Mouse (Mus musculus): ENCODE measurements around the gene Tmem268. TPM values are rescaled to one million over a fixed set of nuclear protein-coding genes. Genes with fewer than 3 reads are reported as not detected.

The Tmem268 gene
- polyA plus RNA-seq, 1 experiment = 6.9 TPM

DNA sequence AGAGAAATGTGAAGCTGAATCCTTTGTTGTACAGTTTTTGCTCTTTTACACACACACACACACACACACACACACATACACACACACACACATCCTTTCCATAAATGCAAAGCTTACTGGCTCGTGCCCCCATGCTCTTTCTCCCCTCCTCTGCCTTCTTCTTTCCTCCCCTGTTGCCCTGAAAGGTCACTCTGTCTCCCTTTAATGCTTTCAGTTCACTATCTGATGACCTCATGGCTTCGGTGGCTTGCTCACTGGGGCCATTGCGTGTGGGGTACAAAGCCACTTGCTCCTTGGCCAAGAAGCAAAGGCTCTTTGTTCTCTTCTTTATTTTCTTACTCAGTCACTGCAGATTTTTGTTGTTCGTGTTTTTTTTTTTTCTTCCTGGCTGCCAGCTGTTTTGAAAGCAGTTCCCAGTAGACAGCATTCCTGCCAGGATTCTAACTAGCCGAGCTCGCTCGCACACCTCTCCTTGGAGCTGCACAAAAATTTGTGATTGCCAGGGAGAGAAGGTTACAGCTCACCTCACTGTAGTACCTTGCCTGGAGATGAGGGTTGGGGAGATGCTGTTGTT lies 11.7 kb downstream of the Tmem268 start:
- TF ChIP-seq GATA1 (IDR thresholded peaks at IDR 0.05; ENCODE audit: low read length) = no peak

DNA sequence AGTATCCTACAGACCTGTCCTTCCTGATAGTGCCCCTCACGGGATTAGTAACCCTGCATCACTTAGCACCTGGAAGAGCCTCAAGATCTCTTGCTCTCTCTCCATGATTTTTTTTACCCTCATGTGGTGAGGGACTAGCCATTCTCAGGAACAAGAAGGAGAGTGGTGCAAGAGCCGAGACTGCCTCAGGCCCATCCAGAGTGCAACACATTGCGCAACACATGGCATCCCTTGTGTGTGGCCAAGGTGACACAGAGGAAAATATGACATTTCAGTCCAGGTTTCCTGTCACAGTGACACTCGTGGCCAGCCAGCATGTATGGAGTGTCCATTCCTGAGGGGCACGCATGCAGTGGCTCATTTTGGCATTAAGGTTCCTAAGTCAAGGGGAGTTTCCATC lies 14.0 kb downstream of the Tmem268 start:
- TF ChIP-seq GATA1 (IDR thresholded peaks at IDR 0.05; ENCODE audit: low read length) = no peak

DNA sequence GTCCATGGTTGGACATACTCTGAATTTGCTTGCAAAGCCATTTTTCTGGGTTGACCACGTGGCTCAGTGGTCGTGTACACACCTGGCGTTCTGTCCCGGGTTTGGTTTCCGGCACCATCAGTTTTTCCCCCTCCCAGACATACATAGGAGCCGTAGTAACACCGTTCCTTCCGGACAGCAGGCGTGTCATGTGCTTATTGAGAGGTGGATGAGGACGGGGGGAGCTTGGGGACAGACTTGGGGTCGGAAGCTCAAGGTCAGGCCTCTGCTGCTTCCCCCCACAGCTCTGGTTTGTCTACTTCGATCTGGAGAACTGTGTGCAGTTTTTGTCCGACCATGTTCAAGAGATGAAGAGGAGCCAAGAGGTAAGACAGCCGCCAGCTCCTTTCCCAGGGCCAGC lies 21.1 kb downstream of the Tmem268 start:
- no peak for TF ChIP-seq GATA1 (IDR thresholded peaks at IDR 0.05; ENCODE audit: low read length)

DNA sequence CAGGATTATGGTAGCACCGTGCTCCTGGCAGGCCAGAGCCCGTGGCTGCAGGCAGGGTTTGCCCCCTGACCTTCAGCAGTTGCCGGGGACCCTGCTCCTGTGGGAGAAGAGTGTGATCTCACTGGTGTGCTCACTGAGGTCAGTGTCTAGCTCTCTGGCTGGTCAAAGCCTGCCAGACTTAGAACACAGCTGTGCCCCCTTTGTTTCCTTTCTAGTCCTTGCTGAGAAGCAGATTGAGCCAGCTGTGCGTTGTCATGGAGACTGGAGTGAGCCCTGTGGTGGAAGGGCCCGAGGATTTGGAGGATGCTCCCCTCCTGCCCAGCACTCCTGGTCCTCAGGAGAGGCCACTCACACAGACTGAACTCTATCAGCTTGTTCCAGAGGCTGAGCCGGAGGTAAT lies 21.5 kb downstream of the Tmem268 start:
- TF ChIP-seq GATA1 (IDR thresholded peaks at IDR 0.05; ENCODE audit: low read length) = no peak

DNA sequence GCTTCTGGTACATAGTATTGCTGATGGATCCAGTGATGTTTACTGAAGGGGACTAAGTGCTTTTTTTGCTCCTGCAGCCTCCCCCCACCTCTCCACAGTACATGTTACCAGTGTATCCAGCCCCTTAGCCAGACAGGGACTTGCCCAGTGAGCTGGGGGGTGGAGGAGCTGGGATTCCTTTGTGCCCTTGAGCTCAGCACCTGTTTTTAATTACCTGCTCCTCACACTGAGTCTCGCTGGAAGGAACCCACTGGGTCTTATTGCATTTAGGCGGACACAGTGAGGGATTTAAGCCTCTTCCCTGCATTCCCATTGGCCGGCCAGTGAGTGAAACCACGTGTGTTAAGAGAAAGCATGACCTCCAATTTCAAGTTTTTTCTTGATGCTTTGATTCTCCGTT lies 24.0 kb downstream of the Tmem268 start:
- TF ChIP-seq GATA1 (IDR thresholded peaks at IDR 0.05; ENCODE audit: low read length) = no peak

DNA sequence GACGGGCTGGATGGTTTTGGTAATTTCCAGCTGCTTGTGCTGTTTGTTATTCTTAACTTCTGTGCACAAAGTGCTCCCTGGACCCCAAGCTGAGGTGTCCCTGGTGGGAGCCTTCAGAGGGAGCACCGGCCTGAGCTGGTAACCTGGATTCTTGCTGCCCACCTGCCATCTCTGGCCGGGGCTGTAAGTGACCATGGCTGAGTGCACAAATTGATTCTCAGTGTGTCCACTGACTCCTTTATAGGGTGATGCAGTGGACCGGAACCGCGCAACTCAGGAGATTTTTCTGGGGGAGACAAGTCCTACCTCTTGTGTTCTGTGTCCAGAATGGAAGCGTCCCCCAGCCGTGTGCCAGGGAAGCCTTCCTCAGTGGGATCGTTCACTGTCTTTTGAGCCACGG lies 26.6 kb downstream of the Tmem268 start:
- TF ChIP-seq GATA1 (IDR thresholded peaks at IDR 0.05; ENCODE audit: low read length) = no peak

DNA sequence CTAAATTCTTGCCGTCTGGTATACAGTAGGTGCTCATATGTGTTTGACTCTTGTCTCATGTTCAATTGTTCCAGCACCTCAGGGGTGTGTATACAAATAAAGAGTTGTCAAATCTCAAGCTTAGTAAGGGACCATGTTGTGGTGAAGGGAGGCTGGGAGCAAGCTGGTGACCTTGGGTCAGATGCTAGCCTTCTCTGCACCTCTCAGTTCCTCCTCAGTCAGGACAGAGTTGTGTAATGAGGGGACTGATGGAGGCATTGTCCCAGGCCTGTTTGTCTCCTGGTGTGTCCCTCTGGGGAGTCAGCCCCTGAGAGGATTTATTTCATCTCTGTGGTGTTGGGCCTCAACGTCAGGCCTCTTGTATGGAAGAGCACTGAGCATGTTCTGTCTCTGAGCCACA lies 27.7 kb downstream of the Tmem268 start:
- TF ChIP-seq GATA1 (IDR thresholded peaks at IDR 0.05; ENCODE audit: low read length) = no peak

DNA sequence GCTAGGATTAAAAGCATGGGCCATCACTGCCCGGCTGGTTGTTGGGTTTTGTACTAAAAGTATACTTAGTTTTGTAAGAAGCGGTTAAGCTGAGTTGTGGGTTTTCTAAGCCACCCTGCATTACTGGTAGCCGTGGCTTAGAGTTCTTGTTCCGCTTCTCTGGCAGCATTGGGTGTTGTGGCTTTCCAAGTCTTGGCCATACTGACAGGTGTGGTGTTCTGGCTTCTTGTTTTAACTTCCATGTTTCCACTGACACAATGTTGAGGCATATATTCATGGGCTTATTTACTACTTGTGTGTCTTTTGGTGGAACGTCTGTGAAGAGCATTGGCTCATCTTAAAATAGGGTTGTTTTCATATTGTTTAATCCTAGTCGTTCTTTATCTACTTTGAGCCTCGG lies 31.4 kb downstream of the Tmem268 start:
- TF ChIP-seq GATA1 (IDR thresholded peaks at IDR 0.05; ENCODE audit: low read length) = no peak

DNA sequence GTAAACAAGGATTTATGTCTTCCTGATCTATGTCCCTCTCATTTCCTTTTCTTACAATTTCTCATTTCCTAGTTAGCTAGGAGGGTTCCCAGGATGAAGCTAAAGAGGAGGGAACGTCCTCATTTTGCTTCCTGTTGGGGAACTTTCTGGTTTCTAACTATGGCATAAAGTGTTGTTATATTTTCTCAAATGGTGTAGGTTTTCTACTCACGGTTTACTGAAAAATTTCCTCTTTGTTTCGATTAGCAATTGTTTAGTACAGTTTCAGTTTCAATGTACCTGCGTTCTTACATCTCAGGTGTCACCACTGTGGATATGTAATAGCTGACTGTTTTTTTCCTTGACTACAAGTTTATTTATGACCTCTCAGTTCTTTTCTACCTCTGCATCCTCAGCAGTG lies 32.0 kb downstream of the Tmem268 start:
- TF ChIP-seq GATA1 (IDR thresholded peaks at IDR 0.05; ENCODE audit: low read length) = no peak

DNA sequence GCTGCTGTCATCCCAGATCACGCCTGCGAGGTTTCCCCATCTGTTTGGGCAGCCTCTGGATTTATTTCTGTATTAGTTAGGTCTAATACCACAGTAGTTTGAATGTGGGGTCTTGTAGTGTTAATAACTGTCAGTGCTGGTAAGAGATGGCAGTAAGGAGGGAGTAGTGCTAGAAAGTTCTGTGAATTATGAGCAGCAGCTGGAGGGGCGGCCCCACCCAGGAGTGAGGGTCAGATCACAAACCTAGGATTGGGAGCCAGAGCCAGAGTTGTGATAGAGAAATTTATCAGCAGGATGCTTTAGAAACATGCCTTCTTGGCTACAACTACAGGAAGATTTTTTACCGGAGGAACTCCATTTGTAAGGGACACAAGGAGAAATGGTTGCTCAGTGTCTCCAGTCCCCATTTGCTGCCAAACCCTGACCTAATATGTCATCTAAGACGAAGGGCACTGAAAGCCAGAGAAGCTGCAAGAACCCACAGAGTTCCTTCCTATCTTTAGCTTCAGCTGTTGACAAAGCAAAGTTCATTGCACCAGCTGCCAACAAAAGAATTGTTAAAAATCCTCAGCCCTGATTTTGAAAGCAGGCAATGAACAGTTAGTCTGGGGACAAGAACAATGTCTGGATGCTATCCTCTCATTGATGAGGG lies 36.0 kb downstream of the Tmem268 start:
- no peak for TF ChIP-seq GATA1 (IDR thresholded peaks at IDR 0.05; ENCODE audit: low read length)

DNA sequence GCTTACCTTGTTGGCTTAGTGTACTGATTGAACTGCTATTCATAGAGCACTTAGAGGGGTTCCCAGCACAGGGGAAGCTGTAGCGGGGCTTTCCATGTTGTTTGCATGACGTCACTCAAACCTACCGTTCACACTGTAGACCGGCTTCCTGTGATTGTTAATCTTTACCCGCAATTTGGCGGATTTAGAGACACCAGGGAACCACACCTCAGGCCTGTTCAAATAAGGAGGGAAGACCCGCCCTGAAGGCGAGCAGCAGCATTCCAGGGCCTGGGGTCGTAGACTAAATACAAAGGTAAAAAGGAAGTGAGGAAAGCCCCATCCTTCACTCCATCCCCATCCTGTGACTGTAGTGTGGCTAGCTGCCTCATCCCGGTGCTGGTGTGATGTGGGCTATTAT lies 36.7 kb downstream of the Tmem268 start:
- no peak for TF ChIP-seq GATA1 (IDR thresholded peaks at IDR 0.05; ENCODE audit: low read length)

DNA sequence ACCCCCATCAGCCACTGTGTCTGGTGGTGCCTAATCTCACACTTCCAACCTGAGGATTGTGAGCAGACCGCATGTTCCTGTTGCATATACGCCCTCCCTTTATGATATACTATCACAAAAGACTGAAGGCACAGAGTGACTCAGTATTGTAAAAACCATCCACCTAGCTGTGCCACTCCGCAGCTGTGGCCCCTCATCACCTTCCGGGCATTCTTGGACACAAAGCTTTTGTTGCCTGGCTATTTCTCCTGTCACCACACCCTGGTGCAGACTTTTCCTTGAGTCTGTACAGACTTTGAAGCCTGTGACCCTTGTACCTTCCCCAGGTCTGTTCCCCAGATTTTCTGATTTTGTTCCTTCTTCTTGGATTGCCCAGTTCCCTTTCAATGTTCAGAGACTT lies 37.4 kb downstream of the Tmem268 start:
- TF ChIP-seq GATA1 (IDR thresholded peaks at IDR 0.05; ENCODE audit: low read length) = no peak

DNA sequence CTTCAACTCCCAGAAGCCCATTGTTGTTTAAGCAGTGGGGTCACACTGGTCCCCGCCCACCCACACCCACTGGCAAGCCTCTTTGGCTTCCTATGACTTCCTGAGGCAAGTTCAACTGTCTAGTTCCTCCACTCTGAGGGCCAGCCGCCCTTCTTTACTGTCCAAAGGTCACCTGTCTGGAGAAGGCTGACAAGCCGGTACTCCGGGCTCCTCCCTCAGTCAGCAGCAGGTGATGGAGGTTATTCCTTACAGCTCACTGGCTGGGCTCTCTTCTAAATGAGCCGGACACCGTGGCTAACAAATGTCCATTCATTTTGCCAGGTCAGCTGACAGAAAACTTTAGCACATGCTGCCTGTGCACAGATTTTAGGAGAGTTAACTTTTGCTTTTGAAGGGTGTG lies 42.2 kb downstream of the Tmem268 start:
- no peak for TF ChIP-seq GATA1 (IDR thresholded peaks at IDR 0.05; ENCODE audit: low read length)

DNA sequence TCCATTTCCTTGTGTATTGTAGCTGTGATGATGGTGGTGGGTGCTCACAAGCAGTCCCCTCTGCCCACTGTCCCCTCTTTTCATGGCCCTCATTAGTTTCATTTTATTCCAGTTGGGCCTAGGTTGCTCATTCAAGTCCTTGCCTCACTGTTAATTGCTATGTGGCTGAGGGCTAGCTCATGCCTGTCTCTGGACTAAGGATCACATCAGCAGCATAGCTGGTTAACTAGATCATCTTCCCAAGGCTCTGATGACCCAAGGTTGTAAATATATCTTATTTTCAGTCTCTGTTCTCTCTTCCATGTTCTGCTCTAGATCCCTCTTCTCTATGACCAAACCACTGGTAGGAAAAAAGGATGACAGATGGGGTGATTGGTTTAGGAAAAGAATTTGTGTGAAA lies 42.7 kb downstream of the Tmem268 start:
- no peak for TF ChIP-seq GATA1 (IDR thresholded peaks at IDR 0.05; ENCODE audit: low read length)

DNA sequence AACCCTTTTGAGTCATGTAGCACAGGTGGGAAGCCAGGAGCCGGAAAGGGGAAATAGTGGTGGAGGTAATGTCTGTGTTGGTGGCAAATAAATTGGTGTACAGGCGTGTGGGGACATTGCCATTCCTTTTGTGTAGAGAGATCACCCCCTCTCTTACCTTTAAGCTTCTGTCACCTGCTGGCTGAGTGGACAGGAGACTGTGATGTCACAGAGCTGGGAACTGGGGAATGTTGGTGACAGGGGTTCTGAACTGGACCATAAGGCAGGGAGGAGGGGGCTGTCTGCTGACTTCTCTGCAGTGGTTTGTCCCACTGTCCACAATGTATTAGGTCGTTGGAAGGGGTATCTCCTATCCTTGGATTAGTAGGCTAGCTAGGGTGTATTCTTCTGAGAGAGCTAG lies 46.4 kb downstream of the Tmem268 start, which contains the start of gene Gm11213:
Gm11213 (minus strand) TSS at position 317 of the 400 bp plus-strand sequence.
- no peak for TF ChIP-seq GATA1 (IDR thresholded peaks at IDR 0.05; ENCODE audit: low read length)

DNA sequence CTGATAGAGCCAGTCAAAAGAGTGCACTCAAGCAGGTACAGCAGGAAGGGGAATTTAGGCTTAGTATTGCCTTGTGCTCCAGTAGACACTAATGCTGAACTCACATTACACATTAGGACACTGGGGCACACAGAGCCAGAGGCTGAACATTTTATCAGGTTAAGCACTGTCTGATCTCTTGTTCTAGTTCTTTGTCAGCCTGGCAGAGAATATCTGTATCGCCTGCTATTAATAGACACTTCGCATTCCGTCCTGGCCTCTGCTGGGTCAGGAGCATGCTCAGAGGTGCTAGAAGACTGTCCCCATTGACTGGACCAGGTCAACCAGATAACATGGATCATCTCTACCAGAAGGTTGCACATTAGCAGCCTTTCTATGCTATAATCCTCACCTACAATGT lies 47.0 kb downstream of the Tmem268 start:
- TF ChIP-seq GATA1 (IDR thresholded peaks at IDR 0.05; ENCODE audit: low read length) = no peak

DNA sequence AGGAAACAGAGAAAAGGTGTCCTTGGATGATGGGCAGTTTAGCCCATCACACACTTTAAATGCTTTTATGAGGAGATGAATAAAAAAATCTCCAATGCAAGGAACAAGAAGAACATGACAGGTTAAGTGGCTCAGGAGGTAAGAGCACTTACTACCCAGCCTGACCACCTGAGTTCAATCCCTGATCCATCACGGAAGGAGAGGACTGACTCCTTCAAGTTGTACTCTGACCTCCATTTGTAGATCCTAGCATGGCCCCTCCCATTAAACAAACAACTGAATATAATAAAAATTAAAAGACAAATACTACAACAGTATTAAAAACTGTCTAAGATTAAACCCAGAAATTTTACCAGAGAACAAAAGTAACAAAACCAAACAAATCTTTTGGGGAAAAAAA lies 47.4 kb downstream of the Tmem268 start:
- no peak for TF ChIP-seq GATA1 (IDR thresholded peaks at IDR 0.05; ENCODE audit: low read length)

DNA sequence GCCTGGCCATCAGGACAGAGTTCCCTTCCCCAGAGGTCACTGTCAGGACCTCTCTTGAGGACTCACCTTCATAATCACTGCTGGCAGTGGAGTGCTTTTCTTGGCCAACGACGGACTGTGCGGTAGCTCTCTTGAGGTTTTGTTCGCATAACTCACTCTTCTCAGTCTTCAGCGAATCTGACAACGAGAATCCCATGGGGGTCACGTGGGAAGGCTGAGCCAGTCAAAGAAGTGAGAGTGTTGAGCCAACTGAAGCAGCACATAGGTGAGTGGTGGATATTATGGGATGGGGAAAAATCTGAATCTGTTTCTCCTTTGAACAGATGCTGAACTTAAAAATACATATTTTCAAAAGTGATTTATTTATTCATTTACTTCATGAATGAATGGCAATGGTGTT lies 49.8 kb downstream of the Tmem268 start:
- TF ChIP-seq GATA1 (IDR thresholded peaks at IDR 0.05; ENCODE audit: low read length) = no peak
